Mouse (Mus musculus) olfactory bulb, adult 2 months (tissue): ENCODE measurements at regions not wholly inside any gene's neighbourhood (a gene's known extent, or its start where the extent isn't known, plus 50 kb on each side); places are given as distances from the start of the nearest gene placed in this dataset.

Experiments used
- CTCF ChIP-seq: fragments of 200-500 bp; IDR thresholded peaks from 2 replicates; pipeline ENCODE4 v1.5.1; 2012; ENCODE audit warnings: low read depth, mild to moderate bottlenecking, low read length, moderate library complexity; ENCODE audit not compliant: insufficient read depth
- POLR2A ChIP-seq: fragments of 200-500 bp; IDR thresholded peaks from 2 replicates; pipeline ENCODE4 v1.6.1; 2012; ENCODE audit warnings: mild to moderate bottlenecking, low read depth, low read length, moderate library complexity; ENCODE audit not compliant: insufficient read depth

GRCm38 (mm10) chr15:63526820-63527219 is 318.2 kb downstream of the Gsdmc2 start:
- TF ChIP-seq POLR2A (no peak), CTCF (no peak)
